Mouse (Mus musculus) small intestine, adult 2 months (tissue): ENCODE data around the gene Ubxn10.

ENCODE experiments used
- CTCF ChIP-seq: fragments of 200-500 bp; IDR thresholded peaks from 2 replicates; pipeline ENCODE4 v1.5.1; 2012; ENCODE audit warnings: low read depth, mild to moderate bottlenecking, control low read depth, inconsistent platforms, low read length, moderate library complexity, mixed read lengths; ENCODE audit not compliant: insufficient replicate concordance, insufficient read length; ENCODE audit errors: extremely low read depth
- POLR2A ChIP-seq: fragments of 200-500 bp; IDR thresholded peaks from 2 replicates; pipeline ENCODE4 v1.6.1; 2012; ENCODE audit warnings: low read depth, mild to moderate bottlenecking, control low read depth, inconsistent platforms, low read length, moderate library complexity

DNA sequence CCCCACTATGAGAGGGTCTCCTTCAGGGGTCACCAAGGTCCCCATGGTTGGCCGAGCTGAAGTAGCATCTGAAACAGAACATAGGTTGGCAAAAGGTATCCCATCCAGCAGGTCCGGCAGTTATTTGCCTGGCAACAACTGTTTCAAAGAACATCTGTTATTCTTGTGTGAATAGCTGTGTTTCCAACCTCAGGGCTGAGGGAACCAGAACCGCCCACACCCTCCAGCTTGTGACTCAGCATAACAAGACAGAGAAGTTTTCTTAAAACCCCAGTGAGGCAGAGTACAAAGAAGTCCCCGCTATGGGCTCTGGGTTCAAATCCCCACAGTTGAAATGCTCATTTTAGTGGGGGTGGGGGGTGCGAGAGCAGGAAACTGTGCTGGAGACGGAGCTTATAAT lies 45.1 kb upstream of the Ubxn10 start:
- TF ChIP-seq CTCF (no peak), POLR2A (no peak)
